Mouse (Mus musculus): ENCODE results near the gene Mrpl53. TPM values are rescaled to one million over a fixed set of nuclear protein-coding genes. Genes with fewer than 3 reads are reported as not detected.

The Mrpl53 gene
- polyA plus RNA-seq, 2 experiments, result 101 to 124 TPM

DNA sequence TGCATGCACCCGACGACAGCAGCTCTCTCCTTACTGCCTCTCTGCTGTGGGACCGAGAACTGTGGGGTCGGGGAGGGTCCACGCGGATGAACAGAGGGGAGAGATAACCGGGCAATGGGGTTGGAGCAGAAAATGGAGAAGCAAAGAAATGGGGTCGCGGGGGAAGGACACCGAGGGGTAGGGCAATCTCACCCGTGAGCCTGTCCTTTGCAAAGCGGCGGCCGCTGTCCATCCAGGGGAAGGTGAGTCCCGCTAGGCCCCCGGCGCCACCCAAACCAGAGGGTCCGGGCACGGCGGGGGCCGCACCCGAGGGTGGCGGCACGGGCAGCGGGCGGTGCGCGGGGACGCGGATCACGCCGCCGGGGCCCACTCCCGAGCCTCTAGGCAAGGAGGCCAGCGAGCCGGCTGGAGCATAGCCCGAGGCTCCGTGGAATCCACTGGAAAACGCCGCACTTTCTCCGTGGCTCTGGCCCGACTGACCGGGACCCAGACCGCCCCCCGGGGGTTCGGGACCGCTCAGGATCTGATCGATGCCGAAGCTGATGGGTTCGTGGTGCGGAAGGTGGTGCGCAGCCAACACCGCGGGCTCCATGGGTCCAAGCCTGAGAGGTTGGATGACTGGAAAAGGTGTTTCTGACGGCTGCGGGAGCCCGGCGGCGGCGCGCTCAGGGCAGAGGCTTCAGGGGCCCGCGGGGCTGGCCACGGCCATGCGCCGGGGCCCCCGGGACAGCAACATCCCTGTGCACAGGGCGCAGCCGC lies 39.2 kb upstream of the Mrpl53 start:
- TF ChIP-seq POLR2A (IDR thresholded peaks at IDR 0.05; ENCODE audit: borderline replicate concordance, extremely low read depth, insufficient read depth, insufficient read length), result no peak
- DNase-seq (ENCODE audit: low spot score) (no peak), ATAC-seq (ENCODE audit: low FRiP score, low read depth) (no peak)
- Histone ChIP-seq H3K9ac (ENCODE audit: low read depth, low read length, severe bottlenecking) (0 out of 2 replicates have a peak overlapping the region, but pooled peaks have one; percentile 12), H3K4me3 (replicated peaks; ENCODE audit: low read length) (peak overlapping the region; percentile 17), H3K9me3 (ENCODE audit: control insufficient read depth, low read length) (no peaks in the 10 kb centered on the region), H3K4me1 (ENCODE audit: control insufficient read depth, insufficient read depth, low read length) (no peaks in the 10 kb centered on the region), H3K36me3 (ENCODE audit: control insufficient read depth, insufficient read depth, low read length) (no peaks in the 10 kb centered on the region), H3K27me3 (ENCODE audit: control insufficient read depth, insufficient read depth, low read length) (peaks cover 95% of the 10 kb centered on the region), H3K4me2 (replicated peaks; ENCODE audit: low read depth, low read length, severe bottlenecking) (peak overlapping the region; percentile 32), H3K27ac (replicated peaks; ENCODE audit: low read depth, low read length) (no peak overlapping the region)
- WGBS, result under 1% methylated on average over 50 of the region's 69 CpGs

DNA sequence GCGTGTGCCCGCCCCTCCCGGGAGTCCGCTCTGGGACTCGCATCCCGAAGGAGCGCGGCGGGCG lies 38.8 kb upstream of the Mrpl53 start, which contains the start of gene Tlx2:
TSS of gene Tlx2 (minus strand) at position 47 of the 64 bp plus-strand sequence.
- 0 out of 2 replicates have a peak within 1 kb of the TSS, but pooled peaks have one; percentile 12 for H3K9ac ChIP-seq (ENCODE audit: low read depth, low read length, severe bottlenecking)

GRCm38 (mm10) chr6:83070311-83071219 lies 38.3 kb upstream of the Mrpl53 start:
- Histone ChIP-seq H3K36me3 (ENCODE audit: control insufficient read depth, insufficient read depth, low read length) (no peaks in the 10 kb centered on the region), H3K9ac (ENCODE audit: low read depth, low read length, severe bottlenecking) (0 out of 2 replicates have a peak overlapping the region, but pooled peaks have one; percentile 12), H3K4me1 (ENCODE audit: control insufficient read depth, insufficient read depth, low read length) (no peaks in the 10 kb centered on the region), H3K4me3 (replicated peaks; ENCODE audit: low read length) (peak overlapping the region; percentile 17), H3K27ac (replicated peaks; ENCODE audit: low read depth, low read length) (no peak overlapping the region), H3K4me2 (replicated peaks; ENCODE audit: low read depth, low read length, severe bottlenecking) (peak overlapping the region; percentile 32), H3K9me3 (ENCODE audit: control insufficient read depth, low read length) (no peaks in the 10 kb centered on the region), H3K27me3 (ENCODE audit: control insufficient read depth, insufficient read depth, low read length) (peaks cover 92% of the 10 kb centered on the region)
- TF ChIP-seq POLR2A (IDR thresholded peaks at IDR 0.05; ENCODE audit: borderline replicate concordance, extremely low read depth, insufficient read depth, insufficient read length), result no peak
- ATAC-seq (ENCODE audit: low FRiP score, low read depth) (no peak), DNase-seq (ENCODE audit: low spot score) (no peak)
- WGBS, result 2% methylated on average over 51 of the region's 58 CpGs

More for the DNA sequence above, 38.8 kb upstream of the Mrpl53 start, which contains the start of gene Tlx2:
- peak within 1 kb of the TSS; percentile 32 for H3K4me2 ChIP-seq (replicated peaks; ENCODE audit: low read depth, low read length, severe bottlenecking)
- H3K4me1 ChIP-seq (ENCODE audit: control insufficient read depth, insufficient read depth, low read length), result no peaks in the 10 kb centered on the region
- TF ChIP-seq POLR2A (IDR thresholded peaks at IDR 0.05; ENCODE audit: borderline replicate concordance, extremely low read depth, insufficient read depth, insufficient read length), result no peak
- H3K4me3 ChIP-seq (replicated peaks; ENCODE audit: low read length), result peak within 1 kb of the TSS; percentile 17
- H3K27me3 ChIP-seq (ENCODE audit: control insufficient read depth, insufficient read depth, low read length), result peaks cover 93% of the 10 kb centered on the region
- no peak for ATAC-seq (ENCODE audit: low FRiP score, low read depth)
- no peak within 1 kb of the TSS for H3K27ac ChIP-seq (replicated peaks; ENCODE audit: low read depth, low read length)
- 0% methylated on average over 9 of the region's 10 CpGs for WGBS
- H3K9me3 ChIP-seq (ENCODE audit: control insufficient read depth, low read length), result no peaks in the 10 kb centered on the region
- DNase-seq (ENCODE audit: low spot score), result no peak
- no peaks in the 10 kb centered on the region for H3K36me3 ChIP-seq (ENCODE audit: control insufficient read depth, insufficient read depth, low read length)

- H3K4me1 ChIP-seq (ENCODE audit: control insufficient read depth, insufficient read depth, low read length), result no peaks in the 10 kb centered on the region
- 0% methylated on average over 19 of the region's 24 CpGs for WGBS
- TF ChIP-seq POLR2A (IDR thresholded peaks at IDR 0.05; ENCODE audit: borderline replicate concordance, extremely low read depth, insufficient read depth, insufficient read length), result no peak
- peaks cover 89% of the 10 kb centered on the region for H3K27me3 ChIP-seq (ENCODE audit: control insufficient read depth, insufficient read depth, low read length)
- DNase-seq (ENCODE audit: low spot score) (no peak), ATAC-seq (ENCODE audit: low FRiP score, low read depth) (no peak)
- no peak overlapping the region for H3K27ac ChIP-seq (replicated peaks; ENCODE audit: low read depth, low read length)
- no peak overlapping the region for H3K4me2 ChIP-seq (replicated peaks; ENCODE audit: low read depth, low read length, severe bottlenecking)
- peak overlapping the region; percentile 17 for H3K4me3 ChIP-seq (replicated peaks; ENCODE audit: low read length)
- no peaks in the 10 kb centered on the region for H3K36me3 ChIP-seq (ENCODE audit: control insufficient read depth, insufficient read depth, low read length)
- H3K9me3 ChIP-seq (ENCODE audit: control insufficient read depth, low read length), result no peaks in the 10 kb centered on the region
- no peak overlapping the region for H3K9ac ChIP-seq (ENCODE audit: low read depth, low read length, severe bottlenecking)
Observed at GRCm38 (mm10) chr6:83071220-83071619, 37.6 kb upstream of the Mrpl53 start.

- H3K9ac ChIP-seq (ENCODE audit: low read depth, low read length, severe bottlenecking), result no peak overlapping the region
- peaks cover 5% of the 10 kb centered on the region; the same call in 1 of the 2 replicates for H3K36me3 ChIP-seq (ENCODE audit: control insufficient read depth, insufficient read depth, low read length)
- 19% methylated on average over 2 of the region's 2 CpGs for WGBS
- no peak overlapping the region for H3K27ac ChIP-seq (replicated peaks; ENCODE audit: low read depth, low read length)
- H3K4me2 ChIP-seq (replicated peaks; ENCODE audit: low read depth, low read length, severe bottlenecking), result no peak overlapping the region
- ATAC-seq (ENCODE audit: low FRiP score, low read depth) (no peak), DNase-seq (ENCODE audit: low spot score) (no peak)
- H3K4me3 ChIP-seq (replicated peaks; ENCODE audit: low read length), result no peak overlapping the region
- H3K27me3 ChIP-seq (ENCODE audit: control insufficient read depth, insufficient read depth, low read length), result peaks cover 52% of the 10 kb centered on the region
- H3K9me3 ChIP-seq (ENCODE audit: control insufficient read depth, low read length), result no peaks in the 10 kb centered on the region
- TF ChIP-seq POLR2A (IDR thresholded peaks at IDR 0.05; ENCODE audit: borderline replicate concordance, extremely low read depth, insufficient read depth, insufficient read length), result no peak
- 0 out of 2 replicates have a peak, but pooled peaks cover 5% of the 10 kb centered on the region for H3K4me1 ChIP-seq (ENCODE audit: control insufficient read depth, insufficient read depth, low read length)
Observed at GRCm38 (mm10) chr6:83074979-83075378, 33.9 kb upstream of the Mrpl53 start.

Data from limb, embryonic 14.5 days (tissue).